Mouse (Mus musculus): ENCODE measurements around the gene Borcs8.

Gene Borcs8

GRCm38 (mm10) chr8:70134086-70134485 lies 5.2 kb upstream of the Borcs8 start:
- no peak for DNase-seq (ENCODE audit: low read depth, low spot score)

- no peak for DNase-seq (ENCODE audit: low read depth, low spot score)
Observed at GRCm38 (mm10) chr8:70134931-70135330, 4.4 kb upstream of the Borcs8 start.

GRCm38 (mm10) chr8:70136591-70136990 lies 2.7 kb upstream of the Borcs8 start:
- no peak for DNase-seq (ENCODE audit: low read depth, low spot score)

- no peak for DNase-seq (ENCODE audit: low read depth, low spot score)
Observed at GRCm38 (mm10) chr8:70137890-70138289, 1.4 kb upstream of the Borcs8 start.

GRCm38 (mm10) chr8:70139981-70140380 lies 682 bp downstream of the Borcs8 start:
- no peak for DNase-seq (ENCODE audit: low read depth, low spot score)

GRCm38 (mm10) chr8:70147678-70148607 lies 8.6 kb downstream of the Borcs8 start:
- no peak for DNase-seq (ENCODE audit: low read depth, low spot score)

GRCm38 (mm10) chr8:70150158-70150557 lies 10.9 kb downstream of the Borcs8 start:
- DNase-seq (ENCODE audit: low read depth, low spot score): no peak

GRCm38 (mm10) chr8:70152537-70153257 lies 13.4 kb downstream of the Borcs8 start:
- peak; percentile 38 for DNase-seq (ENCODE audit: low read depth, low spot score)

GRCm38 (mm10) chr8:70157240-70157800 lies 18.0 kb downstream of the Borcs8 start:
- DNase-seq (ENCODE audit: low read depth, low spot score): no peak

GRCm38 (mm10) chr8:70158069-70158853 lies 19.0 kb downstream of the Borcs8 start:
- no peak for DNase-seq (ENCODE audit: low read depth, low spot score)

GRCm38 (mm10) chr8:70159211-70159610 lies 19.9 kb downstream of the Borcs8 start:
- no peak for DNase-seq (ENCODE audit: low read depth, low spot score)

- no peak for DNase-seq (ENCODE audit: low read depth, low spot score)
Observed at GRCm38 (mm10) chr8:70160015-70160414, 20.7 kb downstream of the Borcs8 start.

- no peak for DNase-seq (ENCODE audit: low read depth, low spot score)
Observed at GRCm38 (mm10) chr8:70163316-70163715, 24.0 kb downstream of the Borcs8 start.

GRCm38 (mm10) chr8:70166504-70167110 lies 27.3 kb downstream of the Borcs8 start:
- no peak for DNase-seq (ENCODE audit: low read depth, low spot score)

GRCm38 (mm10) chr8:70170116-70170515 lies 30.8 kb downstream of the Borcs8 start:
- DNase-seq (ENCODE audit: low read depth, low spot score): no peak

GRCm38 (mm10) chr8:70170748-70171147 lies 31.4 kb downstream of the Borcs8 start:
- no peak for DNase-seq (ENCODE audit: low read depth, low spot score)

GRCm38 (mm10) chr8:70171240-70171639 lies 31.9 kb downstream of the Borcs8 start:
- DNase-seq (ENCODE audit: low read depth, low spot score): no peak

- DNase-seq (ENCODE audit: low read depth, low spot score): peak; percentile 93
Observed at GRCm38 (mm10) chr8:70172043-70172681, 32.9 kb downstream of the Borcs8 start, which contains the start of gene Tmem161a. Tmem161a (plus strand) TSS chr8:70172356.

GRCm38 (mm10) chr8:70173320-70173719 lies 34.0 kb downstream of the Borcs8 start:
- no peak for DNase-seq (ENCODE audit: low read depth, low spot score)

GRCm38 (mm10) chr8:70174079-70174478 lies 34.8 kb downstream of the Borcs8 start:
- no peak for DNase-seq (ENCODE audit: low read depth, low spot score)

GRCm38 (mm10) chr8:70178231-70178630 lies 38.9 kb downstream of the Borcs8 start:
- no peak for DNase-seq (ENCODE audit: low read depth, low spot score)

All from skeletal muscle tissue, adult 2 months (tissue).